Mouse (Mus musculus) limb, embryonic 15.5 days (tissue): ENCODE results near the gene Tex22. TPM values are rescaled to one million over a fixed set of nuclear protein-coding genes. Genes with fewer than 3 reads are reported as not detected.

ENCODE experiments used
- ATAC-seq: fragments of 200-750 bp; cut with Nextera tagmentation; 2 replicates; pipeline ENCODE4 v1.8.0; 2017; ENCODE audit warnings: low read depth, moderate TSS enrichment; ENCODE audit not compliant: insufficient number of reproducible peaks, low FRiP score, low TSS enrichment
- H3K27ac ChIP-seq: fragments of 300-500 bp; sonication (generic); 2 replicates; pipeline ENCODE4 v1.5.1; 2015; ENCODE audit warnings: moderate library complexity, mild to moderate bottlenecking, inconsistent platforms
- H3K27me3 ChIP-seq: fragments of 300-500 bp; sonication (generic); 2 replicates; pipeline ENCODE4 v1.6.1; 2015; ENCODE audit warnings: inconsistent platforms
- H3K36me3 ChIP-seq: fragments of 300-500 bp; sonication (generic); 2 replicates; pipeline ENCODE4 v1.6.1; 2015; ENCODE audit warnings: inconsistent platforms
- H3K4me1 ChIP-seq: fragments of 300-500 bp; sonication (generic); 2 replicates; pipeline ENCODE4 v1.6.1; 2015; ENCODE audit warnings: inconsistent platforms
- H3K4me2 ChIP-seq: fragments of 300-500 bp; sonication (generic); 2 replicates; pipeline ENCODE4 v1.6.1; 2015; ENCODE audit warnings: mild to moderate bottlenecking, inconsistent platforms
- H3K4me3 ChIP-seq: fragments of 300-500 bp; sonication (generic); 2 replicates; pipeline ENCODE4 v1.5.1; 2015; ENCODE audit warnings: mild to moderate bottlenecking, inconsistent platforms
- H3K9ac ChIP-seq: fragments of 300-500 bp; sonication (generic); 2 replicates; pipeline ENCODE4 v1.6.1; 2015; ENCODE audit warnings: inconsistent platforms
- H3K9me3 ChIP-seq: fragments of 300-500 bp; sonication (generic); 2 replicates; pipeline ENCODE4 v1.6.1; 2016; ENCODE audit warnings: inconsistent platforms
- WGBS: fragments of 180-500 bp; shearing (Covaris S2); methylation state at CpG from one replicate; pipeline ENCODE4 v1.1.7; 2015; 5-methylcytosine and 5-hydroxymethylcytosine counted together
- polyA plus RNA-seq: library from polyadenylated mRNA; unstranded; fragments of >200 nt; fragmentation: Nextera tagmentation; extraction: Ambion mirVana; gene quantifications from 2 replicates; pipeline ENCODE4 v1.2.1, GENCODE M21; 2015

The Tex22 gene
- polyA plus RNA-seq, 1 experiment from 2014 or later = not detected

DNA sequence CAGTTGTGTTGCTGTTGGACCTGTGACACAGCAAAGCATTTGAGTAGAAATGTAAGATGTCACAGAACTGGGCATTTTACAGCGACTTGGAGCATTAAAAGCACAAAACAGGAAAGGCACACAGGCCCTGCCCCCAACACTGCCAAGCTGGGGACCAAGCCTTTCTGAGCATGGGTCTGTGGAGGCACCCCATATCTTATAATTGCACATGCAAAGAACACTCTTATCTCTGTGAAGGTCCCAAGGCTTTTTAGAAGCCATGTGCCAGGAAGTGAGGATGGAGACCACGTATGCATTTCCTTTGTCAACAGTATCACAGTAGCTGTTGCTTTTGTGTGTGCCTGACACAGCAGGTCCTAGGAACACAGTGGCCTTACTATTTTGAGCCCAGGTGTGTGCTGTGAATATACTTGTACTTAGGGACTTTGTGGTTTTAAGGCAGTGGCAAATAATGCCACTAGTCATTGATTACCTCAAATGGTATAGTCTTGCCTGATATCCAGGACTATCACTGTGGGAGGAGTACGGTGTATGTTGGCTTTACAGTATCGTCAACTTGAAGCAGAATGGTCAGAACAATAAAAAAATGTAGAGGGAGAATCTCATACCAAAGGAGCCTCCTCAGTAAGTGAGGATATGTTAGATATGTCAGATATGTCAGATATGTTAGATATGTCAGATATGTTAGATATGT, 33.3 kb downstream of the Tex22 start:
- H3K9ac ChIP-seq = no peak overlapping the region
- H3K27ac ChIP-seq = no peak overlapping the region
- no peak overlapping the region for H3K4me2 ChIP-seq
- no peak for ATAC-seq
- WGBS = 79% methylated on average over 4 of the region's 4 CpGs
- peaks cover 47% of the 10 kb centered on the region for H3K4me1 ChIP-seq
- H3K4me3 ChIP-seq = no peak overlapping the region
- no peaks in the 10 kb centered on the region for H3K27me3 ChIP-seq
- H3K36me3 ChIP-seq = peaks cover 23% of the 10 kb centered on the region; the same call in 1 of the 2 replicates
- no peaks in the 10 kb centered on the region for H3K9me3 ChIP-seq

DNA sequence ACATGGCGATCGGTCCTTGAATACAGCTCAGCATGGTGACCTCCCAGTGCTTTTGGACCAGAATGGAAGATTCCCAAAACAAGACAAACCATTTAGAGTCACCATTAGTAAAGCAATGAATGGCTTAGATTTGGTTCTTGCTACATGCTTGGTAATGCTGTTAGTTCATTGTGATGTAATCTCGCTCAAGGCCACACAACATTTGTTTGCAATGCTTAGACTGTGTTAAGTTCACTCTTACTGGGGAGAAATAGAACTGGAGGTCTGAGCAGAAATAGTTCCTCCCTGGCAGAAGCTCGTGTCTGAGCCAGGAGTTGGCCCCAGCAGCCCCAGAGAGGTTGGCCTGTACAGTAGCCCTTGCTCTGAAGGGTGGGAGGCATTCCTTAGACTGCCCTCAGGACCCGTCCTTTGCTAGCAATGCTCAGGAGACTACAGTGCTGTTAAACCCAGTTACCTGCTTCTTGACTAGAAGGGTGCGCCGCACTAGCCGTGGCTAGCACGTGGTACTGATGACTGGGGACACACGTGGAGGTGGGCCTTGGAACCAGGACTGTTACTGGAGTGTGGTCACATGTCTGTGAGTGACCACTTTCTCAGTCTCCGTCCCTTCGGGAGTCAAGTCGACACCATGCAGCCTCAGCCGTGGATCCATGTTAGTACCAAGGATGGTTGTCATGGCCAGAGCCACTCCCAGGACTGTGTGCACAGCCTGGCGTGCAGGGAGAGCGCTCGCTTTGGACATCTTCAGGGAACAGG, 34.4 kb downstream of the Tex22 start:
- H3K27ac ChIP-seq = no peak overlapping the region; the same call in 1 of the 2 replicates
- H3K36me3 ChIP-seq = peaks cover 29% of the 10 kb centered on the region; the same call in 1 of the 2 replicates
- ATAC-seq = no peak
- H3K9ac ChIP-seq = no peak overlapping the region
- no peaks in the 10 kb centered on the region for H3K9me3 ChIP-seq
- H3K4me2 ChIP-seq = no peak overlapping the region
- 82% methylated on average over 17 of the region's 17 CpGs for WGBS
- no peak overlapping the region for H3K4me3 ChIP-seq
- H3K4me1 ChIP-seq = peaks cover 37% of the 10 kb centered on the region
- no peaks in the 10 kb centered on the region for H3K27me3 ChIP-seq

DNA sequence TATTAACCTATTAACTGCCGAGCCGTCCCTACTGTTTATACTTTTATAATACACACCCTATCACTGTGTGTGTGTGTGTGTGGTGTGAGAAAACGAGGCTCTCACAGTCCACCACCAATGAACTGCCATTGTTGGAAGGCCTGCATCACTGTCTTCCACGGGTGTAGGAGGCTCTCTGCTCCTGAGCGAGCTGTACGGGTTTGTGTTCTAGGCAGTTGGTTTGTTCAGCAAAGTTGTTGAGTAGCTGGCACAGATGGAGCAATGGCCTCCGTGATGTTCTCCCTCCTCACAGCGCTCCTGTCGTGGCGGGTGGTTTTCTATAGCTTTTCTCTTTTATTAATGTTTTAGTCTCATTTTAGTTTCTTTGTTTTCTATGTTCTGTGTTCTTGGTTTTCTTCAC, 35.5 kb downstream of the Tex22 start:
- H3K36me3 ChIP-seq = peaks cover 40% of the 10 kb centered on the region

DNA sequence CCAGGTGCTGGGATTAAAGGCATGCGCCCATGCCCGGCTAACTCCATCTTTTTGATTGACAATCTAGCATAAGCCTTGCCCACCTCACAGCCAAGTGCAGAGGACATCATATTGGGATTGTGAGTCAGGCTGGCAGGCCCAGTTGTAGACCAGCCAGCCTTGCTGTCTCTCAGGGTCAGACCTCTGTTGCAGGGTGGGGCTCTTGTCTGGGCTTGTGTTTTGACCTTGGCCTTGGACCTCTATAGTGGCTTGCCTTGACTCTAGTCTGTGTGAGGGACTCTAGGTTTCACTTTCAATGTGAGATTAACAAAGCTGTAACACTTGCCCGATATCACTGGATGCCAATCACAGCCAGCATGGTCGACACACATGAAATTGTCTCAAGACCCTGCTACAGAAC, 39.8 kb downstream of the Tex22 start:
- Histone ChIP-seq H3K9ac (no peak overlapping the region), H3K4me2 (no peak overlapping the region), H3K27ac (no peak overlapping the region), H3K4me3 (no peak overlapping the region), H3K36me3 (peaks cover 69% of the 10 kb centered on the region), H3K9me3 (no peaks in the 10 kb centered on the region), H3K27me3 (no peaks in the 10 kb centered on the region), H3K4me1 (peaks cover 15% of the 10 kb centered on the region)
- ATAC-seq = no peak
- 84% methylated on average over 4 of the region's 4 CpGs for WGBS

More for the DNA sequence above, 35.5 kb downstream of the Tex22 start:
- no peaks in the 10 kb centered on the region for H3K9me3 ChIP-seq
- no peak overlapping the region for H3K9ac ChIP-seq
- H3K27me3 ChIP-seq = no peaks in the 10 kb centered on the region
- H3K4me1 ChIP-seq = peaks cover 31% of the 10 kb centered on the region
- no peak overlapping the region for H3K4me2 ChIP-seq
- H3K4me3 ChIP-seq = no peak overlapping the region
- no peak overlapping the region for H3K27ac ChIP-seq
- WGBS = 75% methylated on average over 10 of the region's 10 CpGs
- ATAC-seq = no peak

DNA sequence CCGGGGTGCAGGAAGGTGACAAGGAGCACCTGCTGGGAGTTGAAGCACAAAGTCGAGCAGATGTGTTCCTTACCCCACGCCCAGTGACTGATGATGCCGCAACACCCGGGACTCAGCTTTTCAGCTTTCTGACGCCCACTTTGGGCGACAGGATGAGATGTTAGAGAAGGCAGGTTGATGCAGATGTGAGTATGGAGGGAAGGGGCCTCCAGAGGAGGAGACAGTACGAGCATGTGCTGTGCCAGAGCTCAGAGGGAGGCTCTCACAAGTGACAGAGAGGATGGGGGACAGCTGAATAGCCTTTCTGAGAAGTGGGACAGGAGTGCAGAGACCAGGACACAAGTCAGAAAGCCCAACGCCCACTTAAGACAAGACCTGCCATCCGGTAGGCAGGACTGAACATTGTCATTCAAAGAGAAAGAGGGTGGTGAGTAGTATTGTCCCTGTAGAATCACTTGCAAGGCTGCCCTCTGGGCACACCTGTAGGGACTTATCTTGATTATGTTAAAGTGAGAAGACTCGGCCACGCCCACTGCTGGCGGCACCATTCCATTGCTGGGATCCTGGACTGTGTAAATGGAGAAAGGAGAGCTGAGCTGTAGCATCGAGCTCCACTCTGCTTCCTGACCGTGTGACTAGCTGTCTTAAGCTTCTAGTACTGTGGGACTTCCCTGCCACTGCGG, 40.7 kb downstream of the Tex22 start:
- WGBS = 81% methylated on average over 16 of the region's 16 CpGs
- no peaks in the 10 kb centered on the region for H3K9me3 ChIP-seq
- no peaks in the 10 kb centered on the region for H3K27me3 ChIP-seq
- ATAC-seq = no peak
- H3K36me3 ChIP-seq = peaks cover 74% of the 10 kb centered on the region
- no peak overlapping the region for H3K4me3 ChIP-seq
- no peak overlapping the region for H3K4me2 ChIP-seq
- H3K9ac ChIP-seq = no peak overlapping the region
- H3K4me1 ChIP-seq = peaks cover 12% of the 10 kb centered on the region; the same call in 1 of the 2 replicates
- no peak overlapping the region for H3K27ac ChIP-seq

DNA sequence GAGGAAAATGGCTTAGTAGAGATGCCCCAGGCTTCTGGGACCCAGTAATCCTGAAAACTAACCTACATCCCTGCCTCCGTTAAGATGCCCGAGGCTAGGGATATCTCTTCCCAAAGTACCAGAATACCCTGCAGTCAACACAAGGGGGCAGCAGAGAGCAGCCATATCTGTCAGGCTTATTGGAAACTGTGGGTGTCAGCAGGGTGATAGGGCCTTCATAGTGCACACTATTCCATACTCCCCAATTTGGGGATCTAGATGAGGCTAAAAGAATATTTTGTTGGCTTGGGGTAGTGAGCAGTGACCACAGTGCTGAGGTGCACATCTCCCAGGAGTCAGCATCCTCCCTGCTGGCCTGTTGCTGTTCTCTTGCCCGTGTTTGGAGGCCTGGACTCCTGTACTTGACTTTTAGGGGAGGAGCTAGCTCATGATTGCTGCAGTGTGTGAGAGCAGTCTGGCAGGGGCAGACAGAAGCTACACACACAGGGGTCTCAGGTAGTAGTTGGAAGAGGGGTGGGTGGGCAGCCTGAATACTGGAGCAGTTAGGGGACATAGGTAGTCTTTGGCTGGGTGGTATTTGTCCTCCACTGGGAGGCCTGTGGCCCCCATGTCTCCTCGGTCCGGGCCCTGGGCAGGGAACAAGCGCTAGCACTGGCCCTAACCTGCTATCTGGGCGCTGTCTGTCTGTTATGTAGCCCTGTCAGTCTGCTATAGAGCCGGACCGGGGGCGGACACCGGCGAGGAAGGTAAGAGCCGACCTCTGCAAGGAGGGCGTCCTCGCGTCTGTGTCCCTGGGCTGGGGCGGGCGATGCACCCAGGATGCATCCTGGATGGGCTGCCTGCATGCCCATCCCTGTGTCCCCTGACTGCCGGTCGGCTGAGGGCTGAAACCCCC, 45.5 kb downstream of the Tex22 start:
- Histone ChIP-seq H3K4me1 (peaks cover 3% of the 10 kb centered on the region; the same call in 1 of the 2 replicates), H3K4me3 (no peak overlapping the region), H3K9me3 (no peaks in the 10 kb centered on the region), H3K9ac (no peak overlapping the region), H3K36me3 (peaks cover 93% of the 10 kb centered on the region), H3K27ac (no peak overlapping the region), H3K27me3 (no peaks in the 10 kb centered on the region), H3K4me2 (no peak overlapping the region)
- 84% methylated on average over 20 of the region's 20 CpGs for WGBS
- ATAC-seq = 0 out of 2 replicates have a peak, but pooled peaks have one; percentile 33

DNA sequence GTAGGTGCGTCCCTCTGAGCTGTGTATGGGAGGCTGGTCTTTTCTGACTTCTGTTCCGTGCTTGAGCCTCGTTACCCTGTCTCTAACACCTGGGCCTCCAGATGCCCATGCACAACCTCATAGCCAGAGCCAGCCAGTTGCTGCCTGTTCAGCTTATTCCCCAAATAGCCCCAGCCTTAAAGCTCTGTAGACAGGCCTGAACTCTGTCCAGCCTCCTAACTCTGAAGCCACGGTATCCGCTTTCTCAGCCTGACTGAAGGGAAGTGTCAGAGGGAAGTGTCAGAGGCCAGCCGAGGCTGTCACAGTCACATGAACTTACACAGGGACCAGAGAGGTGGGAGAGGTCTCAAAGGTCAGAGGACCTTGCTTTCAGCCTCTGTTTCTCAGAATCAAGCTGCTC, 50.4 kb downstream of the Tex22 start:
- H3K27me3 ChIP-seq = no peaks in the 10 kb centered on the region
- no peaks in the 10 kb centered on the region; the same call in 1 of the 2 replicates for H3K4me1 ChIP-seq
- no peak overlapping the region for H3K4me2 ChIP-seq
- H3K9me3 ChIP-seq = no peaks in the 10 kb centered on the region
- no peak for ATAC-seq
- no peak overlapping the region for H3K4me3 ChIP-seq
- WGBS = 76% methylated on average over 6 of the region's 6 CpGs
- H3K27ac ChIP-seq = peak overlapping the region; percentile 11; the same call in 1 of the 2 replicates
- peaks cover 98% of the 10 kb centered on the region for H3K36me3 ChIP-seq
- H3K9ac ChIP-seq = no peak overlapping the region

DNA sequence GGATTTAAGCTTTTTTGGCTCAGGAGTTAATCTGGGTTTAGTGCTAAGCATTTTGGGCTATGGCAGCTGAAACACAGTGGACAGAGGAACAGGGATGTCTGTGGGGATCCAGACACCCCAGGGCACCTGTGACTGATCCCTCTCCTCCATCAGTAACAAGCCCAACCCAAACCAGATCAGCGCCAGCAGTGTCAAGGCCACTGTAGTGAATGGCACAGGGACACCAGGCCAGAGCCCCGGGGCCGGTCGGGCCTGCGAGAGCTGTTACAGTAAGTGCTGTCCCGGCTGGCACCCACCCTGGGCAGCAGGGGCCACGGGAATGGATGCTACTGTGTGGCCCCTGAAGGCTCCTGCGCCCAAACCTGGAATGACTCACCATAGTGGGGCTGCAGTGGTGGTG, 56.4 kb downstream of the Tex22 start:
- Histone ChIP-seq H3K9ac (no peak overlapping the region), H3K9me3 (no peaks in the 10 kb centered on the region), H3K4me1 (0 out of 2 replicates have a peak, but pooled peaks cover 9% of the 10 kb centered on the region), H3K4me2 (no peak overlapping the region), H3K27me3 (no peaks in the 10 kb centered on the region), H3K36me3 (peaks cover 99% of the 10 kb centered on the region), H3K4me3 (no peak overlapping the region), H3K27ac (no peak overlapping the region)
- ATAC-seq = no peak
- 96% methylated on average over 8 of the region's 8 CpGs for WGBS

DNA sequence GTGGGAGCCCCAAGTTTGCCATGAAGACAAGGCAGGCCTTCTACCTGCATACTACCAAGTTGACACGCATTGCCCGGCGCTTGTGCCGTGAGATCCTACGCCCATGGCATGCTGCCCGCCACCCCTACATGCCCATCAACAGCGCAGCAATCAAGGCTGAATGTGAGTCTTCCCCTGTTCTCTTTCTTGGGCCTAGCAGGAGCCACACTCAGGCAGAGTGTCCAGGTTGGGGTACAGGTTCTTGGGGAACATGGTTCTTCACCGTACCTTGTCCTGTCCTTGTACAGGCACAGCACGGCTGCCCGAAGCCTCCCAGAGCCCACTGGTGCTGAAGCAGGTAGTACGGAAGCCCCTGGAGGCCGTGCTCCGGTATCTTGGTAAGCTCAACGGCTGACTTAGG, 57.3 kb downstream of the Tex22 start:
- H3K36me3 ChIP-seq = peaks cover 100% of the 10 kb centered on the region
- no peaks in the 10 kb centered on the region for H3K27me3 ChIP-seq
- H3K27ac ChIP-seq = no peak overlapping the region
- no peak overlapping the region for H3K9ac ChIP-seq
- 99% methylated on average over 14 of the region's 14 CpGs for WGBS
- H3K4me1 ChIP-seq = 0 out of 2 replicates have a peak, but pooled peaks cover 9% of the 10 kb centered on the region
- no peak overlapping the region for H3K4me2 ChIP-seq
- H3K9me3 ChIP-seq = no peaks in the 10 kb centered on the region
- no peak overlapping the region for H3K4me3 ChIP-seq
- no peak for ATAC-seq

DNA sequence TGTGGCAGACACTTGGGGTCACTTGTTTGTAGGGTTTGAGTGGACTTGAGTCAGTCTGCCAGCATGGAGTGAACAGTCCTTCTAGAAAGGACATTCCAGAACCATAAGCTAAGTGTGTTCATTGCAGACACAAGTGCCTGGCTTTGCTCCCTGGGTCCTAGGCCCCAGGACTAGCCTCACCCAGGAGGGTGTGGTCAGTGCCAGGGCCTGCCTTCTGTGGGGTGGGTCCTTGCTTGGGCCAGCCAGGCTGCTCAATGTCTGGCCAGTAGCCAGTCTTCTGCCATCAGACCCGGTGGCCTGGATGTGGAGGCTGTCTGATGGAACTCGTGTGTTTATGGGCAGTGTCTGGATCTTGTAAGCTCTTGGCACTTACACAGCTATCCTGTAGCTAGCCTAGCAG, 58.3 kb downstream of the Tex22 start:
- Histone ChIP-seq H3K4me2 (no peak overlapping the region), H3K27me3 (no peaks in the 10 kb centered on the region), H3K36me3 (peaks cover 100% of the 10 kb centered on the region), H3K27ac (no peak overlapping the region), H3K9me3 (no peaks in the 10 kb centered on the region), H3K4me1 (0 out of 2 replicates have a peak, but pooled peaks cover 9% of the 10 kb centered on the region), H3K4me3 (no peak overlapping the region), H3K9ac (no peak overlapping the region)
- WGBS = 56% methylated on average over 2 of the region's 2 CpGs
- peak; percentile 45; the same call in 1 of the 2 replicates for ATAC-seq

DNA sequence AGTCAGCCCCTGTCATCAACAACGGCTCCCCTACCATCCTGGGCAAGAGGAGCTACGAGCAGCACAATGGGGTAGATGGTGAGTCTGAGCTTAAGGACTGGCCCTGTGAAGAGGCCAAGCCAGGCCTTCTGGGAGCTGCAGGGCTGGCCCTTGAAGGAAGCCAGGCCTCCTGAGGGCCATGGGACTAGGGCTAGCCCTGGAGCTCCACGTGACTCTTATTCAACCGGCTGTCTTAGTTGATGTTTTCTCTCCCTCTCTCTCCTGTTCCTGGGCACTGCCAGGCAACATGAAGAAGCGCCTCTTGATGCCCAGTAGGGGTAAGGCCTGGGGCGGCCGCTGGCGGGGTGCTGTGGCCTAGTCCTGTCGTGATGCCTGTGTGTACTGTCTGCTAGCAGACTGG, 59.0 kb downstream of the Tex22 start:
- WGBS = 94% methylated on average over 8 of the region's 9 CpGs
- H3K4me3 ChIP-seq = no peak overlapping the region
- H3K27ac ChIP-seq = no peak overlapping the region

More for the DNA sequence above, 59.0 kb downstream of the Tex22 start:
- Histone ChIP-seq H3K9me3 (no peaks in the 10 kb centered on the region), H3K36me3 (peaks cover 100% of the 10 kb centered on the region), H3K9ac (no peak overlapping the region), H3K4me2 (no peak overlapping the region), H3K27me3 (no peaks in the 10 kb centered on the region), H3K4me1 (0 out of 2 replicates have a peak, but pooled peaks cover 9% of the 10 kb centered on the region)
- ATAC-seq = no peak
